Mouse (Mus musculus): ENCODE measurements at regions not wholly inside any gene's neighbourhood (a gene's known extent, or its start where the extent isn't known, plus 50 kb on each side); places are given as distances from the start of the nearest gene placed in this dataset.

GRCm38 (mm10) chr17:64492614-64493269 is 107.8 kb upstream of the Man2a1 start:
- DNase-seq (ENCODE audit: low read depth, low spot score) = peak; percentile 25

GRCm38 (mm10) chr17:64499281-64499997 is 101.1 kb upstream of the Man2a1 start:
- peak; percentile 18 for DNase-seq (ENCODE audit: low read depth, low spot score)

- DNase-seq (ENCODE audit: low read depth, low spot score) = no peak
Measured at GRCm38 (mm10) chr17:64502376-64502775, 98.2 kb upstream of the Man2a1 start.

DNA sequence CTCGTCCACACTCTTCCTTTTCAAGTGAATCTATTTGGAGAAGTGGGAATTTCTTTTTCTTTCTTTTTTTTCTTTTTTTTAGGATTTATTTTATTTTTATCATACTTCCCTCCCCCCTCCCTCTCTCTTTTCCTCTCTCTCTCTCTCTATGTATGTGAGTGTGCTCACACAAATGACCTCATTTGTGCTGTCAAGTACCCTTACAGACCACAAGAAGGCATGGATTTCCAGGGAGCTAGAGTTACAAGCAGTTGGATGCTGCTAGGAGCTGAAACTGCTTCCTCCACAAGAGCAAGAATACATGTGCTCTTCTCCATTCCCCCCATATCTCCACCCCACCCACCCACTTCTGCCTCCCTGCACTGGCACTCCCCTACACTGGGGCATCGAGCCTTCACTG is 94.6 kb upstream of the Man2a1 start:
- DNase-seq (ENCODE audit: low read depth, low spot score) = no peak

DNA sequence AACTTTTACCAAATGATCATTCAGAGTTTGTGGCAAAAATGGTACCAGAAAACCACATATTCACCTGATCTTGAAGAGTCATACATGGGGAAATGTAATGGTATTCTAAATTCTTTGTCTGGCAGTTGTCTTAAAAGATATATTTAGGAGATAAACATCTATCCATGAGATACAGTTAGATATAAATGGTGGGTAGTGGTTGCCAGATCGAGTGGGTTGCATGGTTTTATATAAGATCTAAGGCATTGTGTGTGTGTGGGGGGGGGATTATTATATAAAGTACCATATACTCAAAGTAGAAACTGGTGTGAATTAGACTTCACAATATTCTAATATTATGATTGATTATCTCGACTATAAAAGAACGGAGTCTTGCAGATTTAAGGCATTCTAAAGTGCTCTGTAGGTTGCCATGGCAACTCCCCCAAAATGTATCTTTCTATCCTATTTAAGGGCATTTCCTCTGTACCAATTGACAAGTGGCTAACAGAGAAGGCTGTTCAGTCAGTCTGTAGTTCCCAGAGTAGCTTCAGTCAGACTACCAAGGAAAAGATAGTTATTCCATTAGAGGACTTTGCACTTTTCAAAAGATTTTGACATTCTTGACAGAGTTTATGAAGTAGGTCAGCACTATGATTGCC is 89.3 kb upstream of the Man2a1 start:
- DNase-seq (ENCODE audit: low read depth, low spot score) = no peak

- no peak for DNase-seq (ENCODE audit: low read depth, low spot score)
Measured at GRCm38 (mm10) chr17:64522213-64522612, 78.3 kb upstream of the Man2a1 start.

- DNase-seq (ENCODE audit: low read depth, low spot score) = no peak
Measured at GRCm38 (mm10) chr17:64523899-64524298, 76.6 kb upstream of the Man2a1 start.

- DNase-seq (ENCODE audit: low read depth, low spot score) = no peak
Measured at GRCm38 (mm10) chr17:64527817-64528216, 72.7 kb upstream of the Man2a1 start.

GRCm38 (mm10) chr17:64528476-64528875 is 72.1 kb upstream of the Man2a1 start:
- no peak for DNase-seq (ENCODE audit: low read depth, low spot score)

- no peak for DNase-seq (ENCODE audit: low read depth, low spot score)
Measured at GRCm38 (mm10) chr17:64529296-64529994, 71.1 kb upstream of the Man2a1 start.

- no peak for DNase-seq (ENCODE audit: low read depth, low spot score)
Measured at GRCm38 (mm10) chr17:64531150-64531549, 69.4 kb upstream of the Man2a1 start.

GRCm38 (mm10) chr17:64534323-64534722 is 66.2 kb upstream of the Man2a1 start:
- DNase-seq (ENCODE audit: low read depth, low spot score) = no peak

DNA sequence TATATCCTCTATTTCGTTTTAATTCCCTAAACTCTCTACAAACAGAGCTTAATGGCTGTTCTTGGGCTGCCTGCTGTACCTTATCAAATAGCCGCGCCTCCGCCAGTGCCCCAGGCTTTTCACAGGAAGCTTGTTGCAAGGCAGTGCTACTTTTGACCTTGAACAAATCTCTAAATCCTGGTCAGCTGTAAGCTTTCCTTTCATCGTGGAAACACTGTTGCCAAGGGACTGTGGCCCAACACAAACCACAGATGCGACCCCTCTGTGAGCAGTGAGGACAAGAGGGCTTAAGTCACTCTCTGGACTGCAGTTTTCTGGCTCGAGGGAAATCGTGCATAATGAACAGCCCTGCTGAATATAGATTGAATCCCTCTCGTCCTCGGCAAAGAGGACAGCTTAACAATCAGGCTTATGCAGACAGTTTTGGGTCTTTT is 62.0 kb upstream of the Man2a1 start:
- DNase-seq (ENCODE audit: low read depth, low spot score) = peak; percentile 34

GRCm38 (mm10) chr17:64540411-64540810 is 60.1 kb upstream of the Man2a1 start:
- no peak for DNase-seq (ENCODE audit: low read depth, low spot score)

DNA sequence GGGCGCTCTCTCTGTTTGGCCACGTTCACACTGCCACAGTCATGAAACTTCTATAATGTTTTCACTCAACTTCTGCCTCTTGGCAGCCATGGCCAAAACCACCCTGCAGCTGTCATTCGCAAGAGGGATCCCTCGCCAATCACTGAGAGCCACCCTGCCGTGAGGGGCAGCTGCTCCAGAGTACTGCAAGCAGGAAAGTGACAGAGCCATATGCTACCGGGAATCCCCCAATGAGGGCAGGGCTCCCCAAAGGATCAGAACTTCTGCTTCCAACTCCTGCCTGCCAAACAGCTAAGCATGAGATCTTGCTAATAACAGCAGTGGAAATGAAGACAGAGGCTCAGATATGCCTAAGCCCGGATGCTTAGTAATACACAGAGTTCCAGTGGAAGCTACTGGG is 52.0 kb upstream of the Man2a1 start:
- no peak for DNase-seq (ENCODE audit: low read depth, low spot score)

DNA sequence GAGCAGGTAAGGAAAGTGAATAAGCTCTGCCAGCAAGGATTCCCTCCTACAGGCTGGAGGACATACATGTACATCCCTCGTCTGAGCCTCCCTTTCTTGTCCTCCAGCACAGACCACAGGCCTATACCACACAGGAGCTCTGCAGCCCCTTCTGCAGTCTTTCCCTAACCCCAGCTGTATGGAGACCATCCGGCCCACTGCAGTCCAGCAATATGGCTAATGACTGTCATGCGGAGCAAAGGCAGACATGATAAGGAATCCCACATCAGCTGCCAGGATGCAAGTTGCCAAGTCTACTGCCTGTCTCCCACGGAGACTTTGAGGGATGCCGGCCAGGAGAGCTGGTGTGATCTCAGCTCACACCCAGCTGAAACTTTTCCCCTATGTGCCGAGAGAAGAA is 50.5 kb upstream of the Man2a1 start:
- no peak for DNase-seq (ENCODE audit: low read depth, low spot score)
